Mouse (Mus musculus): ENCODE results near the gene Fam206a. TPM values are rescaled to one million over a fixed set of nuclear protein-coding genes. Genes with fewer than 3 reads are reported as not detected.

The Fam206a gene
- polyA plus RNA-seq, 1 experiment from 2014 or later, result 19.5 TPM

GRCm38 (mm10) chr4:56820017-56820550 is 17.9 kb downstream of the Fam206a start:
- Histone ChIP-seq H3K9me3 (no peaks in the 10 kb centered on the region), H3K27ac (no peak overlapping the region), H3K4me3 (no peak overlapping the region), H3K27me3 (ENCODE audit: insufficient read depth, poor library complexity, severe bottlenecking) (no peaks in the 10 kb centered on the region), H3K4me1 (0 out of 2 replicates have a peak, but pooled peaks cover 4% of the 10 kb centered on the region), H3K36me3 (0 out of 2 replicates have a peak, but pooled peaks cover 2% of the 10 kb centered on the region)
- DNase-seq (ENCODE audit: low spot score), result no peak

- WGBS, result 85% methylated on average over 9 of the region's 9 CpGs
- H3K4me3 ChIP-seq, result no peak overlapping the region
- no peak for DNase-seq (ENCODE audit: low spot score)
- H3K27me3 ChIP-seq (ENCODE audit: insufficient read depth, poor library complexity, severe bottlenecking), result no peaks in the 10 kb centered on the region
- peaks cover 14% of the 10 kb centered on the region; the same call in 1 of the 2 replicates for H3K36me3 ChIP-seq
- H3K9me3 ChIP-seq, result no peaks in the 10 kb centered on the region
- H3K4me1 ChIP-seq, result no peaks in the 10 kb centered on the region
- H3K27ac ChIP-seq, result no peak overlapping the region
Observed at GRCm38 (mm10) chr4:56824231-56824630, 22.1 kb downstream of the Fam206a start.

- Histone ChIP-seq H3K27ac (no peak overlapping the region), H3K36me3 (peaks cover 27% of the 10 kb centered on the region), H3K4me1 (peaks cover 11% of the 10 kb centered on the region; the same call in 1 of the 2 replicates), H3K9me3 (no peaks in the 10 kb centered on the region), H3K27me3 (ENCODE audit: insufficient read depth, poor library complexity, severe bottlenecking) (no peaks in the 10 kb centered on the region), H3K4me3 (no peak overlapping the region)
- 84% methylated on average over 3 of the region's 3 CpGs for WGBS
- DNase-seq (ENCODE audit: low spot score), result no peak
Observed at GRCm38 (mm10) chr4:56828932-56829331, 26.8 kb downstream of the Fam206a start.

- H3K36me3 ChIP-seq, result peaks cover 32% of the 10 kb centered on the region
- no peak overlapping the region for H3K27ac ChIP-seq
- 74% methylated on average over 7 of the region's 7 CpGs for WGBS
- H3K4me1 ChIP-seq, result peaks cover 11% of the 10 kb centered on the region; the same call in 1 of the 2 replicates
- no peak overlapping the region for H3K4me3 ChIP-seq
- H3K27me3 ChIP-seq (ENCODE audit: insufficient read depth, poor library complexity, severe bottlenecking), result no peaks in the 10 kb centered on the region
- H3K9me3 ChIP-seq, result no peaks in the 10 kb centered on the region
- DNase-seq (ENCODE audit: low spot score), result no peak
Observed at GRCm38 (mm10) chr4:56829511-56829921, 27.4 kb downstream of the Fam206a start.

GRCm38 (mm10) chr4:56831013-56831609 is 29.0 kb downstream of the Fam206a start:
- no peak for DNase-seq (ENCODE audit: low spot score)
- Histone ChIP-seq H3K4me1 (peaks cover 11% of the 10 kb centered on the region; the same call in 1 of the 2 replicates), H3K36me3 (peaks cover 40% of the 10 kb centered on the region), H3K4me3 (no peak overlapping the region), H3K27ac (peak overlapping the region; percentile 8; the same call in 1 of the 2 replicates), H3K9me3 (no peaks in the 10 kb centered on the region), H3K27me3 (ENCODE audit: insufficient read depth, poor library complexity, severe bottlenecking) (no peaks in the 10 kb centered on the region)
- 54% methylated on average over 13 of the region's 13 CpGs for WGBS

GRCm38 (mm10) chr4:56831998-56832397 is 29.9 kb downstream of the Fam206a start:
- peaks cover 40% of the 10 kb centered on the region for H3K36me3 ChIP-seq
- peaks cover 11% of the 10 kb centered on the region; the same call in 1 of the 2 replicates for H3K4me1 ChIP-seq
- WGBS, result 71% methylated on average over 7 of the region's 7 CpGs
- H3K27me3 ChIP-seq (ENCODE audit: insufficient read depth, poor library complexity, severe bottlenecking), result no peaks in the 10 kb centered on the region
- no peak overlapping the region for H3K4me3 ChIP-seq
- no peak for DNase-seq (ENCODE audit: low spot score)
- peak overlapping the region; percentile 10; the same call in 1 of the 2 replicates for H3K27ac ChIP-seq
- no peaks in the 10 kb centered on the region for H3K9me3 ChIP-seq

GRCm38 (mm10) chr4:56837661-56838060 is 35.5 kb downstream of the Fam206a start:
- no peaks in the 10 kb centered on the region for H3K9me3 ChIP-seq
- H3K4me1 ChIP-seq, result 0 out of 2 replicates have a peak, but pooled peaks cover 1% of the 10 kb centered on the region
- DNase-seq (ENCODE audit: low spot score), result no peak
- 63% methylated on average over 6 of the region's 6 CpGs for WGBS
- H3K36me3 ChIP-seq, result peaks cover 38% of the 10 kb centered on the region
- no peak overlapping the region for H3K4me3 ChIP-seq
- H3K27ac ChIP-seq, result no peak overlapping the region
- no peaks in the 10 kb centered on the region for H3K27me3 ChIP-seq (ENCODE audit: insufficient read depth, poor library complexity, severe bottlenecking)

- DNase-seq (ENCODE audit: low spot score), result no peak
- H3K4me1 ChIP-seq, result 0 out of 2 replicates have a peak, but pooled peaks cover 4% of the 10 kb centered on the region
- H3K36me3 ChIP-seq, result peaks cover 35% of the 10 kb centered on the region
- no peak overlapping the region for H3K4me3 ChIP-seq
- H3K27me3 ChIP-seq (ENCODE audit: insufficient read depth, poor library complexity, severe bottlenecking), result no peaks in the 10 kb centered on the region
- WGBS, result 83% methylated on average over 3 of the region's 3 CpGs
- no peaks in the 10 kb centered on the region; the same call in 1 of the 2 replicates for H3K9me3 ChIP-seq
- no peak overlapping the region for H3K27ac ChIP-seq
Observed at GRCm38 (mm10) chr4:56840297-56840696, 38.2 kb downstream of the Fam206a start.

- no peaks in the 10 kb centered on the region; the same call in 1 of the 2 replicates for H3K9me3 ChIP-seq
- DNase-seq (ENCODE audit: low spot score), result no peak
- peaks cover 36% of the 10 kb centered on the region for H3K36me3 ChIP-seq
- H3K27me3 ChIP-seq (ENCODE audit: insufficient read depth, poor library complexity, severe bottlenecking), result no peaks in the 10 kb centered on the region
- peaks cover 10% of the 10 kb centered on the region for H3K4me1 ChIP-seq
- no peak overlapping the region for H3K27ac ChIP-seq
- WGBS, result 81% methylated on average over 7 of the region's 7 CpGs
- no peak overlapping the region for H3K4me3 ChIP-seq
Observed at GRCm38 (mm10) chr4:56842501-56842900, 40.4 kb downstream of the Fam206a start.

GRCm38 (mm10) chr4:56843963-56844362 is 41.8 kb downstream of the Fam206a start:
- H3K9me3 ChIP-seq, result no peaks in the 10 kb centered on the region; the same call in 1 of the 2 replicates
- H3K4me3 ChIP-seq, result no peak overlapping the region
- peaks cover 10% of the 10 kb centered on the region for H3K4me1 ChIP-seq
- WGBS, result 85% methylated on average over 2 of the region's 2 CpGs
- peaks cover 27% of the 10 kb centered on the region for H3K36me3 ChIP-seq
- no peak for DNase-seq (ENCODE audit: low spot score)
- no peaks in the 10 kb centered on the region for H3K27me3 ChIP-seq (ENCODE audit: insufficient read depth, poor library complexity, severe bottlenecking)
- no peak overlapping the region for H3K27ac ChIP-seq

GRCm38 (mm10) chr4:56844911-56845310 is 42.8 kb downstream of the Fam206a start:
- no peak overlapping the region for H3K27ac ChIP-seq
- WGBS, result 87% methylated on average over 4 of the region's 4 CpGs
- no peaks in the 10 kb centered on the region; the same call in 1 of the 2 replicates for H3K9me3 ChIP-seq
- H3K4me3 ChIP-seq, result no peak overlapping the region
- peaks cover 27% of the 10 kb centered on the region for H3K36me3 ChIP-seq
- H3K27me3 ChIP-seq (ENCODE audit: insufficient read depth, poor library complexity, severe bottlenecking), result no peaks in the 10 kb centered on the region
- peaks cover 10% of the 10 kb centered on the region for H3K4me1 ChIP-seq
- no peak for DNase-seq (ENCODE audit: low spot score)

- H3K4me3 ChIP-seq, result no peak overlapping the region
- H3K9me3 ChIP-seq, result no peaks in the 10 kb centered on the region; the same call in 1 of the 2 replicates
- H3K36me3 ChIP-seq, result peaks cover 21% of the 10 kb centered on the region
- no peaks in the 10 kb centered on the region for H3K27me3 ChIP-seq (ENCODE audit: insufficient read depth, poor library complexity, severe bottlenecking)
- H3K4me1 ChIP-seq, result peaks cover 16% of the 10 kb centered on the region
- WGBS, result 55% methylated on average over 12 of the region's 12 CpGs
- 0 out of 2 replicates have a peak overlapping the region, but pooled peaks have one; percentile 16 for H3K27ac ChIP-seq
- DNase-seq (ENCODE audit: low spot score), result no peak
Observed at GRCm38 (mm10) chr4:56845896-56846533, 43.9 kb downstream of the Fam206a start.

GRCm38 (mm10) chr4:56847400-56847799 is 45.3 kb downstream of the Fam206a start:
- no peak for DNase-seq (ENCODE audit: low spot score)
- peaks cover 20% of the 10 kb centered on the region for H3K4me1 ChIP-seq
- 80% methylated on average over 3 of the region's 3 CpGs for WGBS
- H3K4me3 ChIP-seq, result no peak overlapping the region
- H3K9me3 ChIP-seq, result no peaks in the 10 kb centered on the region; the same call in 1 of the 2 replicates
- peaks cover 18% of the 10 kb centered on the region for H3K36me3 ChIP-seq
- H3K27me3 ChIP-seq (ENCODE audit: insufficient read depth, poor library complexity, severe bottlenecking), result no peaks in the 10 kb centered on the region
- no peak overlapping the region for H3K27ac ChIP-seq

All from heart, embryonic 10.5 days (tissue).